Comparison of ENCODE assay signal across 8 mouse cellular contexts in the genomic region with DNA sequence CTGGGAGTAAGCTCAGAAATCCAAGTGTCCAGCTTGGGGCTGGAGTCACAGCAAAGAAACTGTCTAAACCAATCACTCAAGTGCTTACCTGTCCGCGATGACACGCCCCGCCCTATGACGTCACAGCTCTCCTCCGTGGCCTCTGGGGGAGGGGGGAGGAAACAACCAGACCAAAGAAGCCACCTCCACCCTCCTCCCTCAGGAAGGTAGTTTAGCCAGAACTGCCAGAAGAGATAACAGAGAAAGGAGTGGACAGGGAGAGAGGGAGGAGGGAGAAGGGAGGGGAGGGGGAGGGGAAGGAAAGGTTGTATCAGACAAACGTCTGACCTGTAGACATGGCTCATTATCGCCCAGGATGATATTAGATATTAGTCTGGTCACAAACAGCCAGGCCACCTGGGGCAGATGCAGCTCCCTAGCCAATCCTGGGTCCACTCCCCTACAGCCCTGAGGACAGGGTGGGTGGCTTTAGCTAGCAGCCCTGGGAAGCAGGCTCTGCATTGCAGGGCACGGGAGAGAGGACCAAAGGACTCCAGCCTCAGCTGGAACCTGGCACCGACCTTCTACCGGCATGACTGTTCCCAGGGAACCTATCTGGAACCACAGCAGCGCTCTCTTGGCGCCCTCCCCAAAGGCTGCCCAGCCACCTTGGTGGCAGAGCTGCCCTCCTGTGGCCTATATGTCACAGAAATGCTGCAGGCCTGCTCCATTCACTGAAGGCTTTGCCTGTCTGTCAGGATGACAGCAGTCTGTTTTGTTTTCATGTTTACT. TPM values are rescaled to one million over a fixed set of nuclear protein-coding genes. Genes with fewer than 3 reads are reported as not detected.
A peak's percentile ranks its signal among the peaks of the same experiment; 100 is the strongest.
DNase-seq lines count a peak whose midpoint lies in the region; ATAC-seq and TF ChIP-seq lines count a peak whose summit lies in the region.

No protein-coding gene starts in this region.

- peak overlapping the region; percentile 51 for H3K27ac ChIP-seq in testis, adult 2 months (ENCODE audit: control insufficient read depth, insufficient read depth, low read depth, low read length)
- H3K27ac ChIP-seq in embryonic facial prominence, embryonic 12.5 days: no peak overlapping the region
- no peak overlapping the region for H3K27ac ChIP-seq in hindbrain, embryonic 12.5 days
- H3K27ac ChIP-seq in limb, embryonic 15.5 days: peak overlapping the region; percentile 38; the same call in 1 of the 2 replicates
- no peak overlapping the region for H3K27ac ChIP-seq in midbrain, postnatal 0 days (ENCODE audit: low read depth, low read length)

- H3K4me2 ChIP-seq in embryonic facial prominence, embryonic 12.5 days (replicated peaks): peak overlapping the region; percentile 32
- H3K4me2 ChIP-seq in hindbrain, embryonic 12.5 days (replicated peaks): peak overlapping the region; percentile 36
- H3K4me2 ChIP-seq in limb, embryonic 15.5 days: 0 out of 2 replicates have a peak overlapping the region, but pooled peaks have one; percentile 12
- peak overlapping the region; percentile 2; the same call in 1 of the 2 replicates for H3K4me2 ChIP-seq in midbrain, postnatal 0 days (ENCODE audit: low read depth, low read length, poor library complexity, severe bottlenecking)

- intact Hi-C loops in left cerebral cortex, postnatal 25 days (cut with DNase I): no loop called here

- H3K27me3 ChIP-seq in testis, adult 2 months (ENCODE audit: control insufficient read depth, insufficient read depth, low read length): no peaks in the 10 kb centered on the region
- no peaks in the 10 kb centered on the region for H3K27me3 ChIP-seq in embryonic facial prominence, embryonic 12.5 days
- no peaks in the 10 kb centered on the region for H3K27me3 ChIP-seq in hindbrain, embryonic 12.5 days
- no peaks in the 10 kb centered on the region for H3K27me3 ChIP-seq in limb, embryonic 15.5 days
- no peaks in the 10 kb centered on the region for H3K27me3 ChIP-seq in midbrain, postnatal 0 days (ENCODE audit: insufficient read depth, low read length)

- H3K4me3 ChIP-seq in testis, adult 2 months (ENCODE audit: control insufficient read depth, low read depth, low read length): peak overlapping the region; percentile 47
- H3K4me3 ChIP-seq in embryonic facial prominence, embryonic 12.5 days: no peak overlapping the region
- peak overlapping the region; percentile 4; the same call in 1 of the 2 replicates for H3K4me3 ChIP-seq in hindbrain, embryonic 12.5 days
- no peak overlapping the region for H3K4me3 ChIP-seq in limb, embryonic 15.5 days
- no peak overlapping the region for H3K4me3 ChIP-seq in midbrain, postnatal 0 days (ENCODE audit: low read depth, low read length)

- no peak for DNase-seq in testis, postnatal 14 days (ENCODE audit: low spot score)
- DNase-seq in midbrain, postnatal 0 days (ENCODE audit: low spot score): peak; percentile 26
- DNase-seq in Muller cell, postnatal 12 days (ENCODE audit: inconsistent ontology term): no peak
- no peak for DNase-seq in left cerebral cortex, postnatal 25 days (ENCODE audit: low spot score in 2 of 2)

- H3K36me3 ChIP-seq in testis, adult 2 months (ENCODE audit: control insufficient read depth, insufficient read depth, low read length): no peaks in the 10 kb centered on the region
- no peaks in the 10 kb centered on the region for H3K36me3 ChIP-seq in embryonic facial prominence, embryonic 12.5 days
- H3K36me3 ChIP-seq in hindbrain, embryonic 12.5 days: no peaks in the 10 kb centered on the region
- no peaks in the 10 kb centered on the region for H3K36me3 ChIP-seq in limb, embryonic 15.5 days
- no peaks in the 10 kb centered on the region for H3K36me3 ChIP-seq in midbrain, postnatal 0 days (ENCODE audit: insufficient read depth, low read length)

- TF ChIP-seq POLR2A in testis, adult 2 months (IDR thresholded peaks at IDR 0.05; ENCODE audit: control insufficient read depth, low read depth, low read length): peak; percentile 62; the same call in 1 of the 2 replicates

- no peak overlapping the region for H3K9ac ChIP-seq in embryonic facial prominence, embryonic 12.5 days
- H3K9ac ChIP-seq in hindbrain, embryonic 12.5 days: no peak overlapping the region
- no peak overlapping the region for H3K9ac ChIP-seq in limb, embryonic 15.5 days
- no peak overlapping the region for H3K9ac ChIP-seq in midbrain, postnatal 0 days (replicated peaks; ENCODE audit: low read length, poor library complexity, severe bottlenecking)

- no peak for TF ChIP-seq CTCF in testis, adult 2 months (IDR thresholded peaks at IDR 0.05; ENCODE audit: control insufficient read depth, insufficient read depth, insufficient replicate concordance, low read depth, low read length)
- TF ChIP-seq CTCF in midbrain, postnatal 0 days (IDR thresholded peaks at IDR 0.05): peak; percentile 49

- WGBS in embryonic facial prominence, embryonic 12.5 days: 15% methylated on average over 13 of the region's 13 CpGs
- 12% methylated on average over 13 of the region's 13 CpGs for WGBS in hindbrain, embryonic 12.5 days
- WGBS in limb, embryonic 15.5 days: 11% methylated on average over 13 of the region's 13 CpGs
- WGBS in midbrain, postnatal 0 days: 10% methylated on average over 13 of the region's 13 CpGs

- ATAC-seq in embryonic facial prominence, embryonic 12.5 days (ENCODE audit: insufficient number of reproducible peaks, insufficient read depth, low FRiP score, low TSS enrichment): no peak
- ATAC-seq in hindbrain, embryonic 12.5 days (ENCODE audit: low FRiP score): no peak
- no peak for ATAC-seq in limb, embryonic 15.5 days (ENCODE audit: insufficient number of reproducible peaks, low FRiP score, low TSS enrichment, low read depth)
- 0 out of 2 replicates have a peak, but pooled peaks have one; percentile 31 for ATAC-seq in midbrain, postnatal 0 days (ENCODE audit: low FRiP score)

- no peaks in the 10 kb centered on the region for H3K9me3 ChIP-seq in embryonic facial prominence, embryonic 12.5 days
- H3K9me3 ChIP-seq in hindbrain, embryonic 12.5 days (replicated peaks): no peaks in the 10 kb centered on the region
- no peaks in the 10 kb centered on the region for H3K9me3 ChIP-seq in limb, embryonic 15.5 days
- no peaks in the 10 kb centered on the region for H3K9me3 ChIP-seq in midbrain, postnatal 0 days (ENCODE audit: low read length)

- H3K4me1 ChIP-seq in testis, adult 2 months (ENCODE audit: control insufficient read depth, insufficient read depth, low read length): no peaks in the 10 kb centered on the region
- H3K4me1 ChIP-seq in embryonic facial prominence, embryonic 12.5 days: peaks cover 10% of the 10 kb centered on the region
- peaks cover 5% of the 10 kb centered on the region for H3K4me1 ChIP-seq in hindbrain, embryonic 12.5 days
- peaks cover 10% of the 10 kb centered on the region for H3K4me1 ChIP-seq in limb, embryonic 15.5 days
- H3K4me1 ChIP-seq in midbrain, postnatal 0 days (ENCODE audit: insufficient read depth, low read length): no peaks in the 10 kb centered on the region

RNA-seq across cellular contexts. Expression of gene Bco1, which starts 20.2 kb away (rescaled TPM):
- 31.9 and 38.7 TPM in 2 replicates for polyA plus RNA-seq in testis, adult 2 months (2012; rRNA removed)
- 0.15 and 0.38 TPM in 2 replicates for polyA plus RNA-seq in embryonic facial prominence, embryonic 12.5 days (2016; fragmentation: Nextera tagmentation; extraction: Ambion mirVana)
- 0.17 and 0.33 TPM in 2 replicates for polyA plus RNA-seq in hindbrain, embryonic 12.5 days (2016; fragmentation: Nextera tagmentation; extraction: Ambion mirVana)
- 0.35 and 0.47 TPM in 2 replicates for polyA plus RNA-seq in limb, embryonic 15.5 days (2015; fragmentation: Nextera tagmentation; extraction: Ambion mirVana)
- 0.14 and 0.27 TPM in 2 replicates for total RNA-seq in midbrain, postnatal 0 days (2014; rRNA removed)
- polyA plus RNA-seq in midbrain, postnatal 0 days (2015; fragmentation: Nextera tagmentation; extraction: Ambion mirVana): 0.32 and 0.52 TPM in 2 replicates
- not detected for total RNA-seq in left cerebral cortex, postnatal 25 days (2021)

RNA-seq across cellular contexts. Expression of gene Pkd1l2, which starts 33.6 kb away (rescaled TPM):
- 2.9 and 3.1 TPM in 2 replicates for polyA plus RNA-seq in testis, adult 2 months (2012; rRNA removed)
- polyA plus RNA-seq in embryonic facial prominence, embryonic 12.5 days (2016; fragmentation: Nextera tagmentation; extraction: Ambion mirVana): not detected in 2 replicates
- not detected in 2 replicates for polyA plus RNA-seq in hindbrain, embryonic 12.5 days (2016; fragmentation: Nextera tagmentation; extraction: Ambion mirVana)
- 0.21 and 0.41 TPM in 2 replicates for polyA plus RNA-seq in limb, embryonic 15.5 days (2015; fragmentation: Nextera tagmentation; extraction: Ambion mirVana)
- total RNA-seq in midbrain, postnatal 0 days (2014; rRNA removed): under 0.01 and 0.42 TPM in 2 replicates
- polyA plus RNA-seq in midbrain, postnatal 0 days (2015; fragmentation: Nextera tagmentation; extraction: Ambion mirVana): 0.16 and 0.17 TPM in 2 replicates
- under 1 TPM in 1 of 2 experiments, not detected in 1; 0.07 TPM for total RNA-seq in left cerebral cortex, postnatal 25 days (2021)

RNA-seq across cellular contexts. Expression of gene Gan, which starts 42.1 kb away (rescaled TPM):
- 3.8 and 4.1 TPM in 2 replicates for polyA plus RNA-seq in testis, adult 2 months (2012; rRNA removed)
- polyA plus RNA-seq in embryonic facial prominence, embryonic 12.5 days (2016; fragmentation: Nextera tagmentation; extraction: Ambion mirVana): 3.4 and 3.5 TPM in 2 replicates
- 3.1 and 3.6 TPM in 2 replicates for polyA plus RNA-seq in hindbrain, embryonic 12.5 days (2016; fragmentation: Nextera tagmentation; extraction: Ambion mirVana)
- 2.6 and 3.7 TPM in 2 replicates for polyA plus RNA-seq in limb, embryonic 15.5 days (2015; fragmentation: Nextera tagmentation; extraction: Ambion mirVana)
- 13.5 and 14.2 TPM in 2 replicates for total RNA-seq in midbrain, postnatal 0 days (2014; rRNA removed)
- polyA plus RNA-seq in midbrain, postnatal 0 days (2015; fragmentation: Nextera tagmentation; extraction: Ambion mirVana): 4.0 and 4.6 TPM in 2 replicates
- 10 to 100 TPM; 16.8 to 17.9 TPM for total RNA-seq in left cerebral cortex, postnatal 25 days (2021)

Comparison
In these comparisons a context has a peak if more than half of its experiments do, and no peak if none do; other contexts are left out.
1. H3K27ac ChIP-seq: peak in testis, adult 2 months (single experiment) and limb, embryonic 15.5 days (single experiment); none in embryonic facial prominence, embryonic 12.5 days (single experiment), hindbrain, embryonic 12.5 days (single experiment) and midbrain, postnatal 0 days (single experiment).
2. H3K4me3 ChIP-seq: peak in testis, adult 2 months (single experiment) and hindbrain, embryonic 12.5 days (single experiment); none in embryonic facial prominence, embryonic 12.5 days (single experiment), limb, embryonic 15.5 days (single experiment) and midbrain, postnatal 0 days (single experiment).
3. RNA of gene Bco1, which starts 20.2 kb away (polyA plus RNA-seq): 31.9 to 38.7 TPM in testis, adult 2 months; 0.32 to 0.52 TPM in midbrain, postnatal 0 days, 0.35 to 0.47 TPM in limb, embryonic 15.5 days, 0.15 to 0.38 TPM in embryonic facial prominence, embryonic 12.5 days and 0.17 to 0.33 TPM in hindbrain, embryonic 12.5 days; every median in the first group is over 10 times any median in the second.
4. Peak in every context shown above with its lines, with median percentiles within 50 percentile points of each other: H3K4me2 ChIP-seq.